Mouse (Mus musculus): Measurements from ENCODE around the gene Cox8c.

- no peak for TF ChIP-seq CTCF (IDR thresholded peaks at IDR 0.05)
- TF ChIP-seq EP300 (IDR thresholded peaks at IDR 0.05): no peak
These were observed 30.6 kb downstream of the Cox8c start for GRCm38 (mm10) chr12:102929764-102930163.

Measured in lung, postnatal 0 days (tissue).